Mouse (Mus musculus) large intestine, adult 2 months (tissue): ENCODE measurements at regions not wholly inside any gene's neighbourhood (a gene's known extent, or its start where the extent isn't known, plus 50 kb on each side); places are given as distances from the start of the nearest gene placed in this dataset.

Experiments used
- DNase-seq: peaks from one replicate; pipeline ENCODE4 v3.0.0-alpha.2; 2012; ENCODE audit warnings: low read depth, low spot score
- WGBS: fragments of 180-500 bp; shearing (Covaris S2); methylation state at CpG from one replicate; pipeline ENCODE4 v1.1.7; 2018; 5-methylcytosine and 5-hydroxymethylcytosine counted together

DNA sequence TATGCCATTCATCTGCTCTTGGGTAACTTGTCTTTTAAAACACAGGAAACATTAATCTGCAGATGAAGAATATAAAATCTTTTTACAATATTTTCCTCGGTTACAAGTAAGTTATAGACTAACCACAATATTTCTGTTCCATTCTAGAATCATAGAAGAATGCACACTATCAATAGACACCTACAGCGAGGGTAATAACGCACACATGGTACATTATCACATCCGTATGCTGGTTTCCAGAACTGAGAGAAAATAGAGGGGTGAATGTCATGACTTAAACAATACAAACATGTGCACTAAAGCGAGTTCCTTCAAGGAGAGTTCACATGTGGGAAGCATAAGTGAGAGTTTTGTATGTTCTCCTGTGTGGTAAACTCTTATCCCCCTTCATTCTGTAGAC is 641.3 kb downstream of the Fat4 start:
- 83% methylated on average over 5 of the region's 5 CpGs for WGBS
- no peak for DNase-seq

DNA sequence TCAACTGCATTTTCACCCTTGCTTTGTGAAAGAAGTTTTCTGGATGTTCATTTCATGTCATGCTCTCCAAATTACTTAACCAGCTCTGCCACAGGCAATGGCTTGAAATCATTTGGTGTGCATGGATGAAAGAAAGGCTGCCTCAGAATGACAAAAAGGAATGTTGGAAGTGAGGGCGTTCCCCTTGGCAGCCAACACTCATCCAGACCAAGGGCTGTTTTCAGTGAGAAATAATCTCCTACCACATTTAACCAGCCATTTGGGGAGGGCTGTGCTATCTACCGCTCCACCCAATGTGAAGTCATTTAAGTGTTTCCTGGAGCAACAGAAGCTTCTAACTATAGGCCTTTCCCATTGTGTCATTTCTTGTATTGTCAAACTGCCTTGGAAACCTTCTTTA is 650.8 kb downstream of the Fat4 start:
- no peak for DNase-seq
- WGBS: 80% methylated on average over 2 of the region's 2 CpGs

DNA sequence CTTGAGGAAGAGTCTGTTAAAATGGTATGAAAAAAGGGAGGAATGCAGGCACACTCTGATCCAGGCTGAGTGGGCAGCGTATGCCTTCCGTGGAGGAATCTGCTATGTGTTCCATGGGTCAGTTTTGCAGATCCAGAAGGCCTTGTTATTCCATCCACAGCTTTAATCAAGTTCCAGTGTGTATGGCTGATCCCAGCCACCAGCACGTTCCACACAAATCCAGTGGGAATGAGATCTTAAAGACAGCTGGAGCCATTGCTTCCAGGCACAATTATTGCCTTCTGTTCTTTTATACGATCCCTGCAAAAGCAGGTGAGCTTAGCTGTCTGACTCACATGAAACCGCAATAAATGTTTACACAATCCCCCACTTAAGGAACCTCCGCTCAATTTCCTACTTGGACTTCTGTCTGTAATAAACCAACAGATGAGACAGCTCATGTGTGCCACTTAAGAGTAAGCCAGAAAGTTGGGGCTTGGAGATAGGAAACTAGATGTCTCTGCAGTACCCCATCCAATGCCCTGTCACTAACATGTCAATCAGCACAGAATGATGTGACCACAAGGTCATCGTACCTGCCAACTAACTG is 653.9 kb downstream of the Fat4 start:
- WGBS: 42% methylated on average over 7 of the region's 7 CpGs
- no peak for DNase-seq

DNA sequence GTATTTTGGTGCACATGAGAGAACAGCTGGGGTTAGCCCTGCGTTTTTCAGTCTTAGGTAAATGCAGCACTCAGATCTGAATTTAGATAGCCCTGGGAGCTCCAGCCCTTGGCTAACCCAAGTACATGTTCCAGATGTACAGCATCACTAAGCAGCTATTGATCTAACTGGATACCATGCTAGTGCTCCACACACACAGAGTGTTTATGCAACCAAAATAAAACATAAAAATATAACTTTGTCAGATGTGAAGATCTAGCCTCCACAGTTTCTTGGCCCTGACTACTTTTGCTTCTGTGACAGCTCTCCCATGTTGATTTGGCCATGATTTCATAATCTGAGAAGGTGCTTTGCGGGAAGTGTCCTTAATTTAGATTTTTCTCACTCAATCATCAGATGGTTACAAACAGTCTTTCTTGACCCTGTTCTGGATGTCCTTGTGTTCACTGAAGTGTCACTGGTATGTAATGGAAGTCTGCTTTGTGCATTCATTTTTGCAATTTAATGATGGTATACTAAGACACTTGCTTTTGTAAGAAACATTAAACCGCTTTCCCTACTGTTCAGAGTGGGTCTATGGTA is 672.8 kb downstream of the Fat4 start:
- DNase-seq: no peak
- WGBS: 82% methylated on average over 3 of the region's 3 CpGs

DNA sequence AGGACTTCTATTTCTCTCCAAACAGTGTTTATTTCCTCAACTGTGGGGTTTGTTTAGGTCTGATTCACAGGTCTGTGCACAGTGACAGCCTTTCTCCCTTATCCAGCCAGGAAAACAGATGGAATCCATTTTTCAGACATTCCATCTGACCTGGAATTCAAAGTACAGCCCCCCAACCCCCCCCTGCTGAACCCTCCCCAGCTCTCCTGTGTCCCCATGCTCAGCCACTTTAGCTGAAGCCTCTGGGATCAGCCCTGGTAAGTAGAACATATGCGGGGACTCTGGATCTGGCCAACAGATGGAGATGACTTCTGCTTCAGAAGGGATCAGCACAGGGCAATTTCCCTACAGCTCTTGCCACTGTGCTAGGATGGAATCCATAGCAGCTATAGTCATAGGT is 674.2 kb downstream of the Fat4 start:
- WGBS: 68% methylated on average over 1 of the region's 1 CpGs

DNA sequence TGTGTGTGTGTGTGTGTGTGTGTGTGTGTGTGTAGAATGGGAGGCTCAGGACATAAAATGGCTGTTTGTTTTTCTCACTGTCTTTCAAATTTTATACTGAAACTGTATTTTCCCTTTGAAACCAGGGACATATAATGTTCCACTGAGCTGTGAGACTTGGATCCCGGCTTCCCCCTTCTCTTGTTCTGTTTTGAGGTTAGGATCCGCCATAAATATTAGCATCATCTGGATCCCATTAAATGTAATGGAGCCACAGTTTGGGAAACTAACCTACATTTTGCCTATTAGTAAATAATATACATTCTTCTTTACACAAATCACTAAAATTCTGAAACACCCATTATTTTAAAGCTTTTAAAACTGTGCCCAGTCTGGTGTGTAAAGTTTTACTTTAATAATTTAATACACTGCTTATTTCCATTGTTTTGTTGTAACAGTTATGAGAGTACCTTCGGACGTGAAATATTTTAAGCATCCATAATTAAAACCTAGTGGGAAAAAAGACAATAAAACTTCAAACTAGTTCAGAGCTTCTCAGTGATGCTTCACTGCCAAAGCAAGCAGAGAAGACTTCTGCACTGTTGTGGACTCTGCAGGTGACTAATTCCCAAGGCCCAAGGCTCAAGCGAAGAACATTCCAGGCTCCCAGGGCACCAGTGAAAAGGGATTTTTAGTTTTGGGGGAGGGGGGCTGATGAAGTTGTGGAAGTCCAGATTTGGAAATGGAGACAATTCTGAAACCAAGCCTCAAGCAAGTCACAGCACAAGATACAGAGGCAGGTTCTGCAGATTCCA is 684.9 kb downstream of the Fat4 start:
- DNase-seq: no peak
- 87% methylated on average over 5 of the region's 5 CpGs for WGBS

More for the DNA sequence above, 674.2 kb downstream of the Fat4 start:
- DNase-seq: no peak

DNA sequence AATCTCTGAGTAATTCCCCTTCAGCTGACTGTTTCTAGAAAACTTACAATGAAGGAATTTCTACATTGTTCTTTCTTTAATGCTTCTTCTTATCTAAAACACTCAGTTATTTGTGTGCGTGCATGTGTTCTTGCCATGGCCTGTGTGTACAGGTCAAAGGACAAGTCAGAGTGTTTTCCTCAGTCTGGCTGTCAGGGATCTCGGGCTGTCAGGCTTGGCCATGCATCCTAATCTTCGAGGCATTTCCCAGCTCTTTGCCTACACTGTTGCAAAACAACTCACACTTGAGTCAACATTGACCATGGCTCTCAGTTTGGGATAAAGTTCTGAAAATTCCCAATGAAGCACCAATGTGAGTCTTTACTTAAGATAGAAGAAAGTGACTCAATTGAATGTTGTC is 688.5 kb downstream of the Fat4 start:
- WGBS: 66% methylated on average over 3 of the region's 3 CpGs
- DNase-seq: no peak

DNA sequence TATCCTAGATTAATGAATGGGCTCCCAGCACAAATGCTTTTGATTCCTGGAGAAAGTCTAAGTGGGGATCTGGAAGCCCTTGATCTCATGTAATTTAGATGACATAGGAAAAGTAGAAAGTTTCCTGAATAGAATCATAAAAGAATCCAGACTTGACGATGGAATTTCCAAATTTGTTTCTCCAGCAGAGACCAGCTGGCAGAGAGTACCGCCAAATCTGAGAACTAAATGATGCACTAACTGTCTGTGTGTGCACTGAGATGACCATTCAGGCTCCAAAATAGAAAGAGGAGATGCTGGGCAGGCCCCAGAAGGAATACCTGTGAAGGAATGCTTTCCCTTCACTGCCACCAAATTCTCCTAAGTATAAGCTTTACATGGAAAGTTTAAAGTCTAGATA is 704.6 kb downstream of the Fat4 start:
- 61% methylated on average over 2 of the region's 2 CpGs for WGBS
- DNase-seq: no peak

DNA sequence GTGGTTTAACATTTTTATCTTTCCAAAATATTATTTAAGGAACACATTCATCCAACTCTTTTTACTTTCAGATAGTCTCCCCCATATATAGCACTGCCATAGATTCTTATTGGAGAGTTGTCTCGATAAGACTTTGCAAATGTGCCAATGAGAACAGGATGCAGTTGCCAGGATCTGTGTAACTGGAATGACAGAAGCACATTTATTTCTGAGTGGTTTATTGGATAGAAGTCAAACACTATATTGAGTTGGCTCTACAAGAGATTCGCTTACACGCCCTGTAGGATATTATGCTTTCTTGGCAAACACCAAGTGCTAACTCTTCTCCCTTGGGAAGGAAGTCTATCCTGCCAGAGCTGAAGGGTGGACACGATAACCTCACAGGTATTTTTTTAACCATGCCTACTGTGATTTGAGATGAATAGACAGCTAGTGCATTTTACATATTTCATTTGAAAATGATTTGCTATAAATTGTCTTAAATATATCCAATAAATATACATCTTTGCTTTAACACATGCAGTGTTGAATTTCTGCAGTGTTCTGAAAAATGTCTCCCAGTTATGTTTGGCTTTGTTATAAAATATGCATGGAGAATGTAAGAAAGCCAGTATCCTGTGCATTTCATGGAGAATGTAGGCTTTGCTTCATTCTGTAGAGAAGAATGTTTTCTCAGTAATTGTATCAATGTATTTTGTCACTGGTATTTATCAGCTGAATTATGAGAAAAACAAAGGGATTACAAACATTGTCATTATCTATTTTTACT is 705.8 kb downstream of the Fat4 start:
- no peak for DNase-seq
- 53% methylated on average over 4 of the region's 4 CpGs for WGBS

DNA sequence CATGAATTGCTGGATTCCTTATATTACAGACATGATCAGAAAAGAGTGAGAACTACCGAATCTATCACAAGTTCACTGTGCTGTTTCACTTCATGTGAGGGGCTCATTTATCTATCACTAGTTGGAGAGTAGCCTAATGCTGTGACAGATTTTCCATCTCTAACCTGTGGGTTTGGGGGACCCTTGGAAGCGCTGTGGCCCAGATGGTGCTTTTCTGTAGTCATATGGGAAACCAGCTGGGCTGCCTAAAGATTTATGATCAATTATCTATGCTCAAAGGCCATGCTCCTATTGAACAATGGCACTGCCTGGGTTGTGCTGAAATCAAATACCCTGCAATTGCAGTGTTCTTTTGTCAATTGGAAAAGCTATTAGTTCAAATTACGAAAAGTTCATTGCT is 723.2 kb downstream of the Fat4 start:
- no peak for DNase-seq
- 83% methylated on average over 3 of the region's 3 CpGs for WGBS

DNA sequence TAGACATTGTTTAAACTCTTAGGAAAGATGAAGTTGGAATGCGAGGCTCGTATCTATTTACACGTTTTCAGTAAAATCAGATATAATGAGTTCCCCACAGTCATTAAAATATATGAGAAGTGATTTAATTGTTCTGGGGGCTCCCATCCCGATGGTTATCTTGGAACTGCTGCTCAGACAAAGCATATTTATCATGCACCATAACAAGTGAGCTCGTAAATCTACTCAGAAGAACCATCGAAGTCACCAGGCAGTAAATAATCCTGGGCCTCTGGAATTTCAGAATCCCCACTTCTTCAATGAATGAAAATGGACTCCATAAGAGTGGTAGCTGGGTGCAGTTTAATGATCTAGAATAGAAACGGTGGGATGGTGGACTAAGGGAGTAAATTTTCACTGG is 725.7 kb downstream of the Fat4 start:
- 33% methylated on average over 7 of the region's 7 CpGs for WGBS
- no peak for DNase-seq

DNA sequence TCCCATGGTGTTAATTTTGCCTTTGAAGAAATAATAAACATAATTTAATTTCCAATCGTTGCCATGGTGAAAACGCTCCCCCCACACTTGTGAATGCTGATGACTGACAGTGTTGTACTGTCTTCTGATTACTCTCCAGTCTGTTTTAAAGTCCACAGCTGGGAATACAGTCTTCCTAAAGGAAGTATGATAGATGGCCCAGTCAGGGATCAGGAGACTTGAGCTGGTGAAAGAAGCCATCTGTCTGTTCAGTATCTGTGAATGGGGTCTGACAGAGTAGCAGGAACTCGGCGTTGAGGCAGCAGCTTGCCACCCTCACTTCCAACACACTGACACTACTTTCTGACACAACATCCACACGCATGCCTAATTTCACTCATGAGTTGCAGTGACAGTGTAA is 751.2 kb downstream of the Fat4 start:
- WGBS: 76% methylated on average over 5 of the region's 5 CpGs
- no peak for DNase-seq

DNA sequence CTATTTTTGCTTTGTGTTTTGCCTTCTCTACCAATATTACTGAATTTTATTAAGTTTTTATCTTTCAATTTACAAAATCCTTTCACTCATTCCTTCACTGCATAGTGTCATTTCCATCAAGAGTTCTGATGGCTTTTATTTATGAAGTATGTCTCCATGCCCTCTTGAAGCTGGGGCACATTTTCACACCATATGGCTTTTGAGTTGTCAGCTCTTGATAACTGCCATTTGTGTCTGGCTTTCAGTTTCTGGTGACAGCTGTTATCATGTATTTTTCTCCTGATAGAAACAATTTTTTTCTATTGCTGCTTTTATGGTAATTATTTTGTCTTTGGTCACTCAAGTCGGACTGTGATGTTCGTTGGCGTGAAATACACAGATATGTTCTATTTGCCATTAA is 756.5 kb downstream of the Fat4 start:
- no peak for DNase-seq
- 87% methylated on average over 3 of the region's 3 CpGs for WGBS

DNA sequence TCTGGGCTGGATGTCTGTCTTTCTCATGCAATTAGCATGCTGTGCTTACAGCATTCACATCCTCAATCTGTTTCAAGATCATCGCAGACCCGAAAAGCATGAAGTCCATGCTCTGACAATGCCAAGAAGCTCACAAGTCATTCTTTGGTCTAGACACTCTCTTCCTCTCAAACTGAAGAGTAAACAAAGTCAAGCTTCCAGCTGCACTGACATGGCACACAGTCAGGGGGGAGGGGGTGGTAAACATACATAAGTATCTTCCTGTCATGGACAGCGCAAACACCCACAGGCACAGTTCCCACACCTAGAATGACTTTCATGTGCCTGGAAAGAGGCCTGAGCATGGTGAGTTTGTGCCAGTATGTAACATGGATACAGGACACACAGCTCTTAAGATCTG is 780.1 kb downstream of the Fat4 start:
- DNase-seq: no peak
- WGBS: 48% methylated on average over 3 of the region's 3 CpGs

DNA sequence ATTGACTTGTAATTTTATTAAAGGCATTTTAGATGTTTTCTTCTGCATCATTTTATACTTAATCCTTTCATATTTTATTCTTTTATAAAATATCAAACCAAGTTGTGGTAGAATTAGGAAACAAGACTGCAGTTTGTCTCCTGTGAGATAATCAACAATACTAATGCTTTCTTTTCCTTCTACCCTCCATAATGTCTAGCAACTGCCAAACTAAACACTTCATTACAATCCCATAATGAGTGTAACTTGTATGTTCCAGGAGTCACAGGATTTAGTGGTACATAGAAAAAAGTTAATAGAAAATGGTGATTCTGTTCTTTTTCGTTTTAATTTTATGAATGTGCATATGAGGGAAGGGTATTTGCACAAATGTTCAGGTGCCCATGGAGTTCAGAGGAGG is 782.4 kb downstream of the Fat4 start:
- 64% methylated on average over 1 of the region's 1 CpGs for WGBS
- DNase-seq: no peak

DNA sequence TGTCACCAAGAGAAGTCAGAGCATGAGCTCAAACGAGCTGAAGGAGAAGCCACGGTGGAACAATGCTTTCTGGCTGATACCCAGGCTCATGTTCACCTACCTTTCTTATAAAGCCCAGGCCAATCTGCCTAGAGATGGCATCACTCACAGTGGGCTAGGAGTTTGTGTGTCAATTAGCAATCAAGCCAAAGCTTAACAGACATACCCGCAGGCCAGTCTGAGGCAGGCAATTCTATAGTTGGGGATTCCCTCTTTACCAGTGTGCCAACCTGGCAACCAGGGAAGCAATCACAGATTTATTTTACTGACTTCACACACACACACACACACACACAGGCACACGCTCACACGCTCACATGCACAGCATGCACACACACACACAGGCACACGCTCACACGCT is 787.3 kb downstream of the Fat4 start:
- WGBS: 86% methylated on average over 7 of the region's 7 CpGs
- DNase-seq: no peak

DNA sequence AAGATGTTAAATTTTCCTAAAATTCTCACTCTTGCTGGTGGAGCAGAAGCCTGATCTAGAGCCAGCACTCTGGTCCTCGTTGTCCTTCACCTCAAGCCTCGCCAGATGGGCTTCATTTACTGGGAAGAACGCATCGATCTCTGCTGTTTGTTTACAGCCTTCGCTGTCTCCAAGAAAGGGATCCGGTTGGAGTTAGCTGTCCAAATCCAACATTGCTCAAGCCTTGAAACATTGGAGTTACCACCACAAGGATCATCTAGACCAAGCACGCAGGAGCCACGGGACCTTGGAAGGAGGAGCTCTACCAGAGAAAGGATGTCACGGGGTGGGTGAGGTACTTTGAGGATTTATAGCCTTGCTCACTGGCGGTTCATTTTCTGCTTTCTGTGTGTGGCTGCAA is 788.2 kb downstream of the Fat4 start:
- WGBS: 62% methylated on average over 10 of the region's 10 CpGs

DNA sequence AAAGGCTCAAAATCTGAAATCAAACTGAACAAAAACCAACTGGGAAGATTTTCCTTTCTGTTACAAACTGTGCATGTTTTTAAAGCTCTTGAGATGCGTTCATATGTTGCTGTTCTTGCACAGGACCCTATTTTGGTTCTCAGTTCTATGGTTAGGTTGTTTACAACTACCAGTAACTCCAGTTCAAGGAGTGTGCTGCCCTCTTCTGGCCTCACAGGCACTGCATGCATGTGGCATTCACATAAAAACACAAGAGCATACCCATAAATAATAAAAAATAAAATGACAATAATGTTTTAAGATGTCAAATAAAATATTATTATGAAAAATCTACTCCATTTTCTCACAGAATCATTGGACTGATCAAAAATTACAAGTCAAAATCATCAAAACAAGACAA is 818.9 kb downstream of the Fat4 start:
- no peak for DNase-seq
- WGBS: 79% methylated on average over 1 of the region's 1 CpGs

More for the DNA sequence above, 788.2 kb downstream of the Fat4 start:
- no peak for DNase-seq

DNA sequence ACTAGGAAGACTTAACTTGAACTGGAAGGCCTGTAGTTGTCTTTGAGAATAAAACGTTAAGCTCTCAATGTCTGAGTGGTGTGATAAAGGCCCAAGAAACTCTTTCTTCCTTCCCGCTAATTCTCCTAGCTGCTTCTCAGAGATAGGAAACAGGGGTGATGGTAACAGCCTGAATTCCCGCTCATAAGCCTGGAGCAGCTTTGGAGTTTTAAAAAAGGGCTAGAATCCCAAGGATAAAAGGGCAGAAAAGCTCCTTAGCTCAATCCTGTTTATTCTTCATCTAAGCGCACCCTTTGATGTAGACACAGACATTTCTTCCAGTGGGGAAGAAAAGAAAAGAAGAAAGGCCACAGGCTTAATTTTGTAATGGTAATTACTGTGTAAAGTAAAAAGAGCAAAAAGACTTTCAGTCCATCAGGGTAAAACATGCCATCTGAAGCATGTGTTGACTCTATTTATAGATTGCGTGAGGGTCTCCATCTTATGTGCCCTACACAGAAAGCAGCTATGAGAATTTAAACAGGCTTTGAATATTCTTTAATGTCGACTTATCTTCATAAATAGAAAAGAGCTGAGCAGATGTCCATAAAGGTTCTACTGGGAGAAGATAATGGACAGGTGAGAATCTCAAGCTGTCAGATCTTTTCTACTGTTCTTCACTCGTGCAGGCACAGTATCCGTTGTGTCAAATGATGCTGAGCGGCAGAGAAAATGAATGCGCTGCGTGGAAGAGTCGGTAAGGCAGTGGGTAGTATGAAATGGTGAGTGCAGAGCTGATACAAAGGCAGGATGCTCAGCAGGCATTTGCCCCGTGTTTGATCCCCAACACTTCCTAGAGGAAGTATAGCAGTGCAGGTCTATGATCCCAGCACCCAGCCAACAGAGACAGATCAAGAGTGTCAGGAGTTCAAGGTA is 818.0 kb upstream of the Intu start:
- 83% methylated on average over 13 of the region's 13 CpGs for WGBS
- no peak for DNase-seq
